Mouse (Mus musculus) telencephalon, adult 2 months (tissue): ENCODE results near the gene Mrpl24.

ENCODE experiments used
- DNase-seq: peaks from one replicate; pipeline ENCODE4 v3.0.0-alpha.2; 2011; ENCODE audit warnings: low read depth, low spot score

Mrpl24 gene

DNA sequence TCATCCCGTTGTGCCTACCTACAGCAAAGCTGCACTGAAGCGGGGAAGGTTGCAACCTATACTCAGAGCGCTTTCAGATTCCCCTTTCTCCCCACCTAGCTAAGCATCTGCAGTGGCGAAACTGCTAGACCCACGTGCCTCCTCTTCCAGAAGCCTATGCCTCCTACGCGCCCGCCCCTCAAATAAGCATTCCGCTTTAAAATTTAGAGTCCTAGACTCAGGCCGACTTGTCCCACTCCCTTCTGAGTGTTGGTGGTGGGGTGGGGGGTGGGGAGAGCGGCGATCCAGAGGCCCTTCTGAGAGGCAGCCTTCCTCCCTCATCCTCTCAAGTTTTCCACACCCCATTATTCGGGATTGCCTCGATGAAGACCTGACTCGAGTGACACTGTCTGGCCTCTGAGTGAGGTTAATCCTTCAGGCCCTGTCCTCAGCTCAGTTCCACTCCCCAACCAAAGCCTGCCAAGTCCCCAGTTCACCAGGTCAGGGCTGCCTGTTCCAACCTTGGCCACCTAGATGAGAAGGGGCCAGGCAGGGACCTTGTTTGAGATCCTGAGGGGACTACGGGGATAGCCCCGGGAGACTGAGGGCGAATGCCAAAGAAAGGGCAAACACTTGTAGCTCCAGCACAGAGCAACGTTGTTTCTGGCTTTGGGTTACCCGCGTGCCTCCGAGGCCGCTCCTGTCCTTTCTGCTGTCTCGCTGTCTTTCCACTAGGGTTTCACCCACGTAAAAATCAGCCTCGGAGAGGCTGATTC is 27.9 kb downstream of the Mrpl24 start:
- no peak for DNase-seq

DNA sequence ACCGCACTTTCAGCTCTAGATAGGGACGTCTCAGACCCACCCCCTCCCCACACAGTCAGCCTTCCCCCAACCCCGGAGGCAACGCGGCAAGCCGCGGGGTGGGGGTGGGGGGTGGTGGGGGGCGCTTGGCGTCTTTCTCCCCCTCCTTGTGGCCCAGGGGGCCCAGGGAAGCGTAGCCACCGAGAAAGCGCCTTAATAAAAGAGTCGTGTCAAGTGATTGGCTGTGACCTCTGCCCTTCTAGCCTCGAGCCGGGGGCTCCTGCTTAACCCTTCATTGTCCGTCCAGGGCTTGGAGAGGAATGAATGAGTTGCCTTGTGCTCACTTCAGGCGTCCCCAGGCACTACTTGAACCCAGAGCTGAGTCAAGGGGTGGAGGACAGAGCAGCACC is 28.5 kb downstream of the Mrpl24 start:
- DNase-seq, result no peak

DNA sequence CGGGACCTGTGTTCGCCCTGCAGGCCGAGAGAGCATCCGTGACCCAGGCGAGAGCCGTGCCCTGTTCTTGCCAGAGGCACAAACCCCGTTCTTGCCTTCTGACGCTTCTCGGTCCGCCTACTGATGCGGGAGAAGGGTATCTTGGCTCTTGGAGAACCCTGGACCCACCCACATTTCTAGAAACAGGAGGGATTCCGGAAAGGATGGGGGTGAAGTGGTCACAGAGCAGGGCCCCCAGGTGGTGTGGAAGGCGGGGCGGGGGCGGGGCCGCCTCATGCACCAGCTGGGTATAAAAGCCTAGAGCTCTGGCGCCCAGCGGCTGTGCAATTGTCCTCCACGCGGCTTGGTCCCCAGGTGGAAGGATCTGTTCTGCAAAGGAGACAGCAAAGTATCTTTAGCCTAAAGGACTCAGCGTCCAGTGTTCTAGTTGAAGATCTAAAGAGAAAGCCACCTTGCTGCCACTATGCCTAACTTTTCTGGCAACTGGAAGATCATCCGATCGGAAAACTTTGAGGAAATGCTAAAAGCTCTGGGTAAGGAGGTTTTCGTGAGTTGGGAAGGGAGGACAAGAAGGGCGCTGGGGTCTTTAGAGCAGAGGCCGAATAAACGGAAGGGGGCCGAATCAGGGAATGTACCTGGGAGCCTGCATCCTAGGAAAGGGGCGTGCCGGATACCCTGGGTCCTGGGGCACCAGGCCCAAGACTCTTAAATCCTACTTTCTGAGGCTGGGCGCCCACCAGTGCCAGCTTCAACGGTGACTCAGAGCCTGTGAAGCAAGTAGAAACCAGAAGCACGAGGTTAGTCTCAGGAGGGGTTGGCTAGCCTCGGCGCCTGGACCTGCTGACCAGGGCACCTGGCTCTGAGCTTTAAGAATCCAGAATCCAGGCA is 29.3 kb downstream of the Mrpl24 start, which contains the start of gene Crabp2:
TSS of gene Crabp2 (plus strand) at position 289 of the 888 bp plus-strand sequence.
- no peak for DNase-seq

DNA sequence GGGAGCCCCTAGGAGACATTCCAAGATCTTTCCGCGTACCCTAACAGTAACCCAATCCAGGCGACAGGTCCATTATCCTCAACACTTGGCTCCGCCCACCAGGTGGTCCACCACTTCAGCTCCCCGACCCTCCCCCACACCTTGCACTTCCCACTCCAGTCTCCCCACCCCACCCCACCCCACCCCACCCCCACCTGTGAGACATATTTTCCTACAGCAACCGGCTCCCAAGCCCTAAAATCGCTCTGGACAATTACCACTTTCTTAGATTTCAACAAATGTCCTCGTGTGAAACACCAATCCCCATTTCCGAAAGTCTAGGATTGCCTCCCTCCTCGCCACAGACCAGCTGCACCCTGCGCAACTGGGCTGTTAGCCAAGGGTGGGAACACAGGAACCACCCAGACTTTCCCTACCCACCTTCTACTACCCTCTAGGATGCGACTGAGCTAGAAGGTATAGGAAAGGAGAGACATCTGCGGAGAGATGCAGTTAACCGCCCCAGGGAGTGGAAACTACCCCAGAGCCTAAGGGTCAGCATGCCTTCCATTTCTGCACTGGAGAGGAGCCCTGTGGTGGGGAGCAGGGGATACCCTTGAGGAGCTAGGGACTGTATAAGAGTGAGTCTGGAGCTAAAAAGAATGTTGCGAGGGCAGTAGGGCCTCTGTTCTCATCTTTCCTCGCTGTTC is 30.1 kb downstream of the Mrpl24 start:
- DNase-seq, result no peak

DNA sequence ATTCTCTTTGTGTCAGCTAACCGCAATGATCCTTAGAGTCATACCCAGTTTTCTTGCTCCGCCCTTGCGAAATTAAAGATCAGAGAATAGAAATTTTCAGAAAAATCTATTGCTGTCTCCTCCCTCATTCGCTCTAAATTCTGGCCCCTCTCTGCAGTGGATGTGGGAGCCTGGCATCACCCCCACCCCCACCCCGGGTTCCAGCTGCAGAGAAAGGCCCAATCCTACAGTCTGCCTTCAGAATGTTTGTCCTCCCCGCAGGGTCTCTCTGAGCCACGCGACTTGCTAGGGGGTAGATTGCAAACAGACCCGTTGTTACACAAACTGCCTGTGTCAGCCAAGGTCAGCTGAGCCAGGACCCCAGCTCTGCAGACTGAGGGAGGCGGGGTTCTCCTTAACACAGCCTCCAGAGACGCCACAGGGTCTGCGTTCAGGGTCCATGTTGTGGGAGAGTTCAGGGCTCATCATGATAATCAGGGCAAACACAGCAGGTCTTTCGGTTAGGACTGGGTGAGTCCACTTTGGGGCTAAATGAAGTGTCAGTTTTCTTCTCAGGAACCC is 30.7 kb downstream of the Mrpl24 start:
- no peak for DNase-seq

DNA sequence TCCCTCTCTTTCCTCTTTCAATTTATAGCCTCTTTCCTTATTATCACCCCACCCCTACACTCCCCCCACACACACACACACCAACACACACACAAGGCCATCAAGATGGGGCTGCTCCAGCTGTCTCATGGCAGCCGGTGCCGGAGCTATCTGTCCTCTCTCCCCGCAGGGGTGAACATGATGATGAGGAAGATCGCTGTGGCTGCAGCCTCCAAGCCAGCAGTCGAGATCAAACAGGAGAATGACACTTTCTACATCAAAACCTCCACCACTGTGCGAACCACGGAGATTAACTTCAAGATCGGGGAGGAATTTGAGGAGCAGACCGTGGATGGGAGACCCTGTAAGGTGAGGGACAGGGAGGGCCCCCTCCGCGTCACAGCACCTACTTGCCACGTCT is 32.6 kb downstream of the Mrpl24 start:
- no peak for DNase-seq

DNA sequence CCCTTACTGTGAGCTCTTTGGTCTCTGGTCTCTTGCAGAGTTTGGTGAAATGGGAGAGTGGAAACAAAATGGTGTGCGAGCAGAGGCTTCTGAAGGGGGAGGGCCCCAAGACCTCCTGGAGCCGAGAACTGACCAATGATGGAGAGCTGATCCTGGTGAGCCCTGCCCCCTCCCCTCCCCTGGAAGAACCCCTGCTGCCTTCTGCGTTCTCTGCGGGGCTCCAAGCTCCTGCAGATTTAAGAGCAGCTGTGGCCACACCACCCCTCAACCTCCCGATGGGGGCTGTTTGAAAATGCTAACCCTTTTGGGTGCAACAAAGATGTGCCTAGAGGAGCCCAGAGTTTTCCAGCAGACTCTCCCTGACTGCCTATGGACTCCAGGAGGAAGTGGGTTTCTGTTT is 33.1 kb downstream of the Mrpl24 start:
- no peak for DNase-seq

DNA sequence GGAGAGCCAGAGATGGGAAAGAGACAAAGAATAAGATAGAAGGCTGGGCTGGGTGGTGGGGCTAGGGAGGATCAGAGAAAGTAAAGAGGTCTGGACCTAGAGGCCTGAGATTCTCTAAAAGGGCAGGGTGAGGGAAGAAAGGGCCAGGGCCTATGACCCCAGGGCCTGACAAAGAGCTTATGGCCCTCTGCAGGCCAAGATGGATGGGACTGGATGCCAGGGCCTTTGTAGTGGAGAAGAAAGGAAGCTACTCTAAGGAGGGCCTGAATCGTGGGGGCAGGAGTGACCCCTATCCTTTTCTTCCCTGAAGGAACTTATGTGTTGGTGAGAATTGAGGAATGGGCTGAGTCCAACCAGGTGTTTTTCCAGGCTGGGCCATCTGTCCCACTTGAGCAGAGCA is 38.8 kb downstream of the Mrpl24 start:
- DNase-seq, result no peak

DNA sequence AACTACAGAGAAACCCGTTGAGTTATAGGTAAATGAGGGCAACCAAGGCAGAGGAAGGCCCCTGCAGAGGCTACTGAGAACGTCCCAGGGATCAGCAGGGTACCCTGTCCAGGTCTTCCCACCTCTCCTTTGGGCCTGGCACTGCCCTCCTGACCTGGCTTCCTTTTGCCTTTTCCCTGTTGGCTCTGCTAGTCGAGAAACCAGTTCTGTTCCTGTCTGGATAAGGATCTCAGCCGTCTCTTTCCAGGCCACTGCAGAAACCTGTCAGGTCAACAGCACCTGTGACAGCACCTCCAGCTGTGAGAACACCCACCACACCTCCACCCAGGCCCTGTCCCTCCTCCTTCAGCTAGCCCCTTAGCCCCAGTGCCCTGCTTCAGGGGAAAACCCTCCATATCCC is 39.2 kb downstream of the Mrpl24 start:
- DNase-seq, result no peak

DNA sequence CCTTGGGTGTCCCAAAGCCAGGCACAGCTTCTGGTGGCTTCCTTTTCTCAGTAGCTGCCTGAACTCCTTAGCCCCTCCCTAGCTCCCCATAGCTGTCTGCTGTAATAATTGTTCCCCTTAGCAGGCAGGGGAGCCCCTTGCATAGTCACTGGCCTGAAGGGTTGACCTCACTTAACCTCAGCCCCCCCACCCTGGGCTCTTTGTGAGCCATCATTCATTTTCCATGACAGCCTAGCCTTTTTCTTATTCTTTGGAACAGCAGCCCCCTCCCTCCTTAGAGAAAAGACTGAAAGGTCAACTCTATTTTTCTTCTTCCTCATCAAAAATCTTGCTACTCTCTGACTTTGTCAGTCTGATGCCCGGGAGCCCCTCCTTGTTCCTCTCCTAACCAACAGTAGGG is 39.7 kb downstream of the Mrpl24 start:
- DNase-seq, result no peak

DNA sequence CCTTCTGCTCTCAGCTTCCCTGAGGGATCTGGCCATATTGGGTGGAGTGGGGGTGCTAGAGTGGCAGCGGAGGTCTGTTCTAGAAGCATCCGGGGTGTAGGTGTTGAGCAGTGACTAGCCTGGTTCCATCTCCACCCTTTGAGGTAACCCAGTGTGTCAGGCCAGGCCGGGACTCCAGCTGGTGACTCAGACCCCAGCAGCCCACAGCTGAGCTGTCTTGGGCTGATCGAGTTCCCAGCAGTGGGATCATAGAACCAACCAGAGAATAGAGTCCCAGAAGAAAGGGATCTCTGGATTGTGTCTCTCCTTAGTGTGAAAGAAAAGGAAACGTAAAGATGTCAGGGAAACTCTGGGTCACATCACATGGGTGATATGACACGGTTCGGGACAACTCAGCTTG is 40.1 kb downstream of the Mrpl24 start:
- DNase-seq, result no peak

DNA sequence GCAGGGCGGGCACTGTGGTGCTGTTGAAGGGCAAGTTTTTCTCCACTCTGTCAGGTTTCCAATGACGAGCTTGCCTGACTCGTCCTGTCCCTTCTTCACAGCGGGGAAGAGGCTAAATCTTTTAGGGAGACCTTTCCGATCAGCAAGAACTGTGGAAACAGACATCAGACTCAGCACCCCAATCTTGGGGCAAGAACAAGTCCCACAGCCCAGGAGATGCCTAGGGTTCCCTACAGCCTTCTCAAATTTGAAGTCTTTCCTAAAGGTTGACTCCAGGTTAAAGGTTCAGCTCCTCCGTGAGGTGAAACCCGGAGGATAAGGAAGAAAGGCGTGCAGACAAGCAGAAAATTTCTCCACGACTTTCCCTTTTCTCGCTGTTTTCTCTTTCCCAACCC is 40.9 kb downstream of the Mrpl24 start:
- no peak for DNase-seq

DNA sequence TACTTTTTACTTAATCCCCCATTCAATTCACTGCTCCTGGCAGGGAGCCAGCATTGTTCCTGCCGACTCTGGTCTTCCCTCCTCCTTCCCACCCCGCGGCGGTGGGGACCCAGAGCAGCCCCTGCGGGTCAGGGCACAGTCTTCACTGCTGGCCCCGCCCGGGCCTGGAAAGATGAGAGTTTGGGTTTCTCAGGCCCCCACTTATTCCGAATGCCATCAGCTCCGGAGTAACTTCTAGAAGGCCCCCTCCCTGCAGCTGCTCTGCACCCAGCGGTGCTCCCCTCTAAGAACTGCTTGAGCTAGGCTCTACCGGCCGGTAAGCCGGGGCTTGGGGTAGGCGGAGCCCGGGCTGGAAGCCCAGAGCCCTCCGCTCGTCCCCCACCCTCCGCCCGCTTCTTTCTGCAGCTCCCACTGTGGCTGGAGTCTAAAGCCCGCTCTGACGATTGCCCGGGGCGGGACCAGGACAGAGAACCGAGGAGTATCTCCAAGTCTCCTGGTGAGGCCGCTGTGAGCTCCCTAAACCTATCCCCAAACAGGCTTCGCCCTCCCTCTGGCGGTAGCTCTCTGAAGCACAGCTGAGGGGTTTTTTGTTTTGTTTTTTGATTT is 41.4 kb downstream of the Mrpl24 start:
- peak; percentile 59 for DNase-seq

DNA sequence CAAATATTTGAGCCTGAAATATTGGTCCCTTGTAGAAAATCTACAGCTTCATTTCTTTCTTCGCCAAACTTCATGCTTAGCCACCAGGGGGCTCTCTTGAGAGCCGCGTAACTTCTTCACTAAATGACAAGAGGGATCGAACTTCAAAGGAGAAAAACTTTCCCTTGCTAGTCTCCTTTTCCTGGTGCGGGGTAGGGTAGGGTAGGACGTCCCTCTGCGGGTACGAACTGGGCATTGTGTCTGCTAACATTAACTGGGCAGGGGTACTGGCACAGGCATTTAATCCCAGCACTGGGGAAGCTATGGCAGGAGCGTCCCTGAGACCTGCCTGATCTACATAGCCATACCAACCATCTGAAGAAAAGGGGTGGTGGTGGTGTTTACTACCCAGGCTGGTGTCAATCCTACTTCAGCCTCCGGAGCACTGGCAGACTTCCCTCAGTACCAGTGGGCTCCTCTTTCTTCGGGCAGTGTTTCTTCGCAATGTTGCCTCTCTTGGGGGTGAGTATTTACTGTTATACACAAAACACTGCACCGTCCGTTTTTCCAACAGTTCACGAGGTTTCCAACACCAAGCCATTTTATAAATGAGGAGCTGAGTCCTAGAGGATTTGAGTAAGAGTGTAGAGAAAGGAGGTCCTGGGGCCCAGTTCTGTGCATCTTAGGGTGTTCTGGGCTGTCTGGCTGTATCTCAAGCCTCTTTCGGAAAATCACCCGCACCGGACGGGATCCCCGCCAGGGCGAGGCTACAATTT is 51.1 kb downstream of the Mrpl24 start:
- no peak for DNase-seq

DNA sequence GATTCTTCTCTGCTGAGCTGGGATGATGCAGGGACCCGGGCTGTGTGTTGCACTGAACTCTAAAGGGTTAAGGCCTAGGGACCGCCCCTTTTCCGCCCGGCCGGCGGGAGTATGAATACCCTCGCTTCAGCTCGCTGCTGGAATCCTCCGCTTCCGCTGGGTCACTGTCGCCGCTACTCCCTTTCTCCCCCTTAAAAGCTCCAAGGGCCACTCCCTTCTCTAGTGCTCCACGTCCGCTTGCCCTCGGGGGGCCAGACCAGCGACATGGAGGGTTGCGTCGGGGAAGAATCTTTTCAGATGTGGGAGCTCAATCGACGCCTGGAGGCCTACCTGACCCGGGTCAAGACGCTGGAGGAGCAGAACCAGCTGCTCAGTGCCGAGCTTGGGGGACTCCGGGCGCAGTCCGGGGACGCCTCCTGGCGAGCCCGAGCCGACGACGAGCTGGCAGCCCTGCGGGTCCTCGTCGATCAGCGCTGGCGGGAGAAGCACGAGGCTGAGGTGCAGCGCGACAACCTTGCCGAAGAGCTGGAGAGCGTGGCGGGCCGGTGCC is 51.7 kb downstream of the Mrpl24 start, which contains the start of gene Nes:
TSS of gene Nes (plus strand) at position 140 of the 550 bp plus-strand sequence.
- DNase-seq, result no peak

DNA sequence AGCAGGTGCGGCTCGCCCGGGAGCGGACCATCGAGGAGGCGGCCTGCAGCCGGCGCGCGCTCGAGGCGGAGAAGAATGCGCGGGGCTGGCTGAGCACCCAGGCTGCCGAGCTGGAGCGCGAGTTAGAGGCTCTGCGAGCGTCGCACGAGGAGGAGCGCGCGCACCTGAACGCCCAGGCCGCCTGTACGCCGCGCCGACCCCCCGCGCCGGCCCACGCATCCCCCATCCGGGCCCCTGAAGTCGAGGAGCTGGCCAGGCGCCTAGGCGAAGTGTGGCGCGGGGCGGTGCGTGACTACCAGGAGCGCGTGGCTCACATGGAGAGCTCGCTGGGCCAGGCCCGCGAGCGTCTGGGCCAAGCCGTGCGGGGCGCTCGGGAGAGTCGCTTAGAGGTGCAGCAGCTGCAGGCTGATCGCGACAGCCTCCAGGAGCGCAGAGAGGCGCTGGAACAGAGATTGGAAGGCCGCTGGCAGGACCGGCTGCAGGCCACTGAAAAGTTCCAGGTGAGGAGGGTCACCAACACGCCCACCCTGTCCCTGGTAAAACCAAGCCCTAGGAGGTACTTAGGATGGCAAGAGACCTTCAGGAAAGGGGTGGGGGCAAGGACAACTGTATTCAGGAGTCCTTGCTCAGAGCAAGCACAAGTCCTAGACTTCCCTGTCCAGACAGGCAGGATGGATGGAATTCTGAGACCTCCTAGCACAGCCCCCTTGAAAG is 52.3 kb downstream of the Mrpl24 start:
- DNase-seq, result no peak

DNA sequence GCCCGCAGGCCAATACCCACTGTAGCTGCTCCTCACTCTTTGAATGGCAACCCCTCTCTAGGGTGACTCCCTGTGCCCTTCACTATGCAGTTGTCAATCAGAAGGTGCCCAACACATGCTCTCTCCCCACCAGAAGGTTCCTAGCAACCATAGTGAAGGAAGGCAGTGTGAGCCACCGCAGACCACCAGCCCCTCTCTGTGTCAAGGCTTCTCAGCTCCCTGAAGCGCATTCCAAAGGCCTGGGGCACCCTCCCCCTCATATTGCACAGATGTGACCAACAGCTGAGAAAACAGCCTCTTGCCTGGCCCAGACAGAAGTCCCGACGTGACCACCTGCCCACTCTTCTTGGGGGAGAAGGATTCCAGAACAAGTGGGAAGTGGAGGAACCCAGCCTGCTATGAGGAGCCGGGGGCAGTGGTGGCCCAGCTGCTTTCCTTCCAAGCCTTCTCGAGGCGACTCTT is 52.9 kb downstream of the Mrpl24 start:
- no peak for DNase-seq

DNA sequence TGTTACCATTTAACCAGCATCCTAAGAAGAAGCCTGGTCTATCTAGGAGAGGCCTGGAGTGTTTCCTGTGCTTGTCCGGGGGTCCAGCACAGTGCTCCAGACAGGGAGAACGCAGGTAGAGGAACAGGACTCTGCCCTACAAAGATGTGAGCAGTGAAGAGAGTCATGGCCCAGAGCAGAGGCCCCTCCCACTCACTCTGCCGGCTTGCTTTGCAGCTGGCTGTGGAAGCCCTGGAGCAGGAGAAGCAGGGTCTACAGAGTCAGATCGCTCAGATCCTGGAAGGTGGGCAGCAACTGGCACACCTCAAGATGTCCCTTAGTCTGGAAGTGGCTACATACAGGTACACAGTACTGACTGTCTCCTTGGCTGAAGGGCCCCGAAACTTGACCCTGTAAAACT is 53.5 kb downstream of the Mrpl24 start:
- DNase-seq, result no peak
